Mouse (Mus musculus): ENCODE measurements around the gene Iqcc.

DNA sequence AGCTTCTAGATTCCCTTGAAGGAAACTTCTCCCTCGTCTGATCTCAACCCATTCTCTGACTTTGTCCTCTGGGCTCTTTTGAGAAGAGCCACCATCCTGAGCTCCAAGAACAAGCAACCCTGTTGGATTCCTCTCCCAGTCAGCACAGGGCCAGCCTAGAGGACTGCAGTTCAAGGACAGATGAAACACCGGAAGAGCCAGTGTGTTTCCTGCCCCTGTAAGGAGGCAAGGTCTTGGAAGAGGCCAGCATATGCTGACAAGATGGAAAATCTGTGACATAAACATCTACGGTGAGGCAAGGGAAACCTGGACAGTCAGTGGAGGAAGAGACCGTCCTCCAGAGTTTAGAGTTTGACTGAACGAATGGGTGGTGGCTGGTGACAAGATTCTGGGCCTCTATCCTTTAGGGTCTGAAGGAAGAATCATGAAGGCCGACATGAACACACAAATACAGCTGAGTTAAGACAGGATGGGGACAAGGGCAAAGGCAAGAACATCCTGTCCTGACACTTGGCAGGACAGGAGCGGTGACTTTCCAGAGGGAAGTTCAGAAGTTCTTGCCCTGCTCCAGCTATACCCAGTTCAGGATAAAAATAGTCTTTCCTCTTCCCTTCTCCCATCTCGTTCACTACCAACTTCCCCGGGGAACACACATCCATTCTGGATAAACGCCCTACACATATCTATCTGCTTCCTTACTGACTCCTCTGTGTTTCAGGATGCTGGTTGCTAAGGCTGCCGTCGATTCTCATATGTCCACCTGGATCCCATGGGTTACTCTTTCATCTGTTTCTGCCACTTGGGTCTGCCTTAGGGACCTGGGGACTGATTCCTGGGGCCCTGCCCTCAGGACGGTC lies 46.4 kb downstream of the Iqcc start:
- TF ChIP-seq CTCF (IDR thresholded peaks at IDR 0.05; ENCODE audit: extremely low read depth, insufficient read depth, insufficient read length, insufficient replicate concordance) (no peak), POLR2A (IDR thresholded peaks at IDR 0.05; ENCODE audit: low read depth, low read length) (no peak)

Data from spleen, adult 2 months (tissue).